Mouse (Mus musculus) midbrain, embryonic 14.5 days (tissue): ENCODE results near the gene Smo. TPM values are rescaled to one million over a fixed set of nuclear protein-coding genes. Genes with fewer than 3 reads are reported as not detected.

Source experiments
- ATAC-seq: fragments of 200-750 bp; cut with Nextera tagmentation; 2 replicates; pipeline ENCODE4 v1.8.0; 2017; ENCODE audit warnings: moderate number of reproducible peaks, moderate library complexity; ENCODE audit not compliant: low FRiP score, low TSS enrichment
- DNase-seq: peaks from one replicate; pipeline ENCODE4 v3.0.0-alpha.2; 2015
- H3K27ac ChIP-seq: fragments of 300-500 bp; sonication (generic); replicated peaks from 2 replicates; pipeline ENCODE4 v1.5.1; 2014; ENCODE audit warnings: mild to moderate bottlenecking, low read depth, low read length, moderate library complexity
- H3K27me3 ChIP-seq: fragments of 300-500 bp; sonication (generic); 2 replicates; pipeline ENCODE4 v1.6.1; 2014; ENCODE audit warnings: low read length, control low read depth, mixed read lengths; ENCODE audit not compliant: control insufficient read depth, insufficient read depth
- H3K36me3 ChIP-seq: fragments of 300-500 bp; sonication (generic); 2 replicates; pipeline ENCODE4 v1.6.1; 2014; ENCODE audit warnings: low read length, control low read depth; ENCODE audit not compliant: control insufficient read depth, insufficient read depth
- H3K4me1 ChIP-seq: fragments of 300-500 bp; sonication (generic); 2 replicates; pipeline ENCODE4 v1.6.1; 2014; ENCODE audit warnings: mild to moderate bottlenecking, antibody characterized with exemption, low read length, control low read depth; ENCODE audit not compliant: control insufficient read depth, insufficient read depth
- H3K4me2 ChIP-seq: fragments of 300-500 bp; sonication (generic); 2 replicates; pipeline ENCODE4 v1.6.1; 2014; ENCODE audit warnings: mild to moderate bottlenecking, low read length, moderate library complexity
- H3K4me3 ChIP-seq: fragments of 300-500 bp; sonication (generic); replicated peaks from 2 replicates; pipeline ENCODE4 v1.5.1; 2014; ENCODE audit warnings: low read depth, low read length
- H3K9ac ChIP-seq: fragments of 300-500 bp; sonication (generic); replicated peaks from 2 replicates; pipeline ENCODE4 v1.6.1; 2014; ENCODE audit warnings: mild to moderate bottlenecking, low read length, moderate library complexity
- H3K9me3 ChIP-seq: fragments of 300-500 bp; sonication (generic); 2 replicates; pipeline ENCODE4 v1.6.1; 2016; ENCODE audit warnings: low read length, control low read depth, mixed read lengths; ENCODE audit not compliant: control insufficient read depth
- WGBS: fragments of 180-500 bp; shearing (Covaris S2); extraction: QIAGEN DNeasy Blood & Tissue Kit; methylation state at CpG from one replicate; pipeline ENCODE4 v1.1.7; 2014; 5-methylcytosine and 5-hydroxymethylcytosine counted together
- polyA plus RNA-seq: library from polyadenylated mRNA; unstranded; fragments of >200 nt; fragmentation: Nextera tagmentation; extraction: Ambion mirVana; gene quantifications from 2 replicates; pipeline ENCODE4 v1.2.1, GENCODE M21; 2014

The Smo gene
- polyA plus RNA-seq = 9.2 and 14.4 TPM in 2 replicates

GRCm38 (mm10) chr6:29735336-29735688 is at the start of gene Smo:
Smo (plus strand) TSS chr6:29735503.
- H3K9me3 ChIP-seq = no peaks in the 10 kb centered on the region
- 0% methylated on average over 16 of the region's 30 CpGs for WGBS
- peaks cover 5% of the 10 kb centered on the region; the same call in 1 of the 2 replicates for H3K4me1 ChIP-seq
- H3K27ac ChIP-seq = peak within 1 kb of the TSS; percentile 79
- no peaks in the 10 kb centered on the region for H3K27me3 ChIP-seq
- H3K4me2 ChIP-seq = peak within 1 kb of the TSS; percentile 96
- H3K36me3 ChIP-seq = no peaks in the 10 kb centered on the region
- peak within 1 kb of the TSS; percentile 82 for H3K9ac ChIP-seq
- ATAC-seq (peak; percentile 94), DNase-seq (peak; percentile 85)
- H3K4me3 ChIP-seq = peak within 1 kb of the TSS; percentile 77

- Histone ChIP-seq H3K4me2 (no peak overlapping the region), H3K36me3 (no peaks in the 10 kb centered on the region), H3K4me1 (no peaks in the 10 kb centered on the region), H3K27ac (no peak overlapping the region), H3K27me3 (no peaks in the 10 kb centered on the region), H3K4me3 (no peak overlapping the region), H3K9ac (no peak overlapping the region), H3K9me3 (no peaks in the 10 kb centered on the region)
- ATAC-seq (no peak), DNase-seq (no peak)
- 81% methylated on average over 4 of the region's 4 CpGs for WGBS
These were observed 49.4 kb upstream of the Smo start for GRCm38 (mm10) chr6:29685952-29686351.

- no peaks in the 10 kb centered on the region; the same call in 1 of the 2 replicates for H3K4me1 ChIP-seq
- H3K9me3 ChIP-seq = no peaks in the 10 kb centered on the region
- ATAC-seq (no peak), DNase-seq (no peak)
- no peak overlapping the region for H3K27ac ChIP-seq
- no peaks in the 10 kb centered on the region for H3K36me3 ChIP-seq
- no peak overlapping the region for H3K4me2 ChIP-seq
- H3K27me3 ChIP-seq = 0 out of 2 replicates have a peak, but pooled peaks cover 3% of the 10 kb centered on the region
- 71% methylated on average over 8 of the region's 8 CpGs for WGBS
- H3K9ac ChIP-seq = no peak overlapping the region
- H3K4me3 ChIP-seq = no peak overlapping the region
These were observed 45.8 kb upstream of the Smo start for GRCm38 (mm10) chr6:29689458-29689857.

GRCm38 (mm10) chr6:29693953-29694352 is 41.4 kb upstream of the Smo start, which contains the start of gene Tspan33:
Tspan33 (plus strand) TSS chr6:29694222.
- 1% methylated on average over 38 of the region's 41 CpGs for whole genome bisulfite sequencing
- peak within 1 kb of the TSS; percentile 13; the same call in 1 of the 2 replicates for H3K27ac ChIP-seq

GRCm38 (mm10) chr6:29694375-29695289 is 40.7 kb upstream of the Smo start:
- WGBS = 3% methylated on average over 35 of the region's 35 CpGs
- peak overlapping the region; percentile 13; the same call in 1 of the 2 replicates for H3K27ac ChIP-seq
- peak overlapping the region; percentile 77 for H3K9ac ChIP-seq
- peaks cover 4% of the 10 kb centered on the region; the same call in 1 of the 2 replicates for H3K4me1 ChIP-seq
- peak overlapping the region; percentile 99 for H3K4me2 ChIP-seq
- DNase-seq = no peak
- no peak for ATAC-seq
- H3K4me3 ChIP-seq = peak overlapping the region; percentile 73
- H3K9me3 ChIP-seq = no peaks in the 10 kb centered on the region
- H3K27me3 ChIP-seq = 0 out of 2 replicates have a peak, but pooled peaks cover 9% of the 10 kb centered on the region
- no peaks in the 10 kb centered on the region for H3K36me3 ChIP-seq

More at GRCm38 (mm10) chr6:29693953-29694352, 41.4 kb upstream of the Smo start, which contains the start of gene Tspan33:
- DNase-seq = peak; percentile 97
- Histone ChIP-seq H3K9ac (peak within 1 kb of the TSS; percentile 77), H3K27me3 (0 out of 2 replicates have a peak, but pooled peaks cover 9% of the 10 kb centered on the region), H3K4me3 (peak within 1 kb of the TSS; percentile 73), H3K4me1 (peaks cover 4% of the 10 kb centered on the region; the same call in 1 of the 2 replicates), H3K36me3 (no peaks in the 10 kb centered on the region), H3K4me2 (peak within 1 kb of the TSS; percentile 99), H3K9me3 (no peaks in the 10 kb centered on the region)
- peak; percentile 98 for ATAC-seq

GRCm38 (mm10) chr6:29695290-29695674 is 40.0 kb upstream of the Smo start:
- ATAC-seq = no peak
- Histone ChIP-seq H3K4me3 (no peak overlapping the region; the same call in 1 of the 2 replicates), H3K9ac (no peak overlapping the region), H3K9me3 (no peaks in the 10 kb centered on the region), H3K36me3 (no peaks in the 10 kb centered on the region), H3K4me2 (peak overlapping the region; percentile 99; the same call in 1 of the 2 replicates), H3K27me3 (0 out of 2 replicates have a peak, but pooled peaks cover 9% of the 10 kb centered on the region), H3K4me1 (peaks cover 4% of the 10 kb centered on the region; the same call in 1 of the 2 replicates), H3K27ac (no peak overlapping the region)
- WGBS = 41% methylated on average over 3 of the region's 3 CpGs
- DNase-seq = no peak

- Histone ChIP-seq H3K4me1 (peaks cover 4% of the 10 kb centered on the region; the same call in 1 of the 2 replicates), H3K27me3 (0 out of 2 replicates have a peak, but pooled peaks cover 9% of the 10 kb centered on the region), H3K9ac (no peak overlapping the region), H3K36me3 (no peaks in the 10 kb centered on the region), H3K27ac (no peak overlapping the region), H3K4me3 (no peak overlapping the region), H3K4me2 (no peak overlapping the region), H3K9me3 (no peaks in the 10 kb centered on the region)
- ATAC-seq = no peak
- no peak for DNase-seq
- 69% methylated on average over 7 of the region's 7 CpGs for WGBS
These were observed 39.3 kb upstream of the Smo start for GRCm38 (mm10) chr6:29695975-29696374.

- no peaks in the 10 kb centered on the region for H3K36me3 ChIP-seq
- H3K27me3 ChIP-seq = 0 out of 2 replicates have a peak, but pooled peaks cover 9% of the 10 kb centered on the region
- peaks cover 4% of the 10 kb centered on the region; the same call in 1 of the 2 replicates for H3K4me1 ChIP-seq
- DNase-seq (no peak), ATAC-seq (no peak)
- no peak overlapping the region for H3K9ac ChIP-seq
- no peak overlapping the region for H3K27ac ChIP-seq
- H3K4me2 ChIP-seq = no peak overlapping the region
- H3K4me3 ChIP-seq = no peak overlapping the region
- H3K9me3 ChIP-seq = no peaks in the 10 kb centered on the region
These were observed 38.2 kb upstream of the Smo start for GRCm38 (mm10) chr6:29697139-29697538.
